Mouse (Mus musculus): Measurements from ENCODE around the gene Tmem50b. TPM values are rescaled to one million over a fixed set of nuclear protein-coding genes. Genes with fewer than 3 reads are reported as not detected.
"Not testable (repeated sequence)": the region's sequence is repeated elsewhere in the genome, so short reads cannot be mapped to it uniquely, and the experiment has no call there.

Tmem50b gene
- 100 to 1,000 TPM; 114 to 119 TPM for total RNA-seq (2021)
- long read RNA-seq, transcript Tmem50b-201 (7 exons, 2,347 nt): major isoform, 135 of 159 reads
- long read RNA-seq, partial matches to known transcripts: 18 of 159 reads
- long read RNA-seq, other reads (novel, unspliced or antisense): 6 of 159 reads

GRCm38 (mm10) chr16:91597672-91598010 is at the start of gene Tmem50b:
Tmem50b (minus strand) TSS chr16:91597800.
- peak; percentile 99 to 100 for DNase-seq (ENCODE audit: low spot score in 2 of 2)

DNA sequence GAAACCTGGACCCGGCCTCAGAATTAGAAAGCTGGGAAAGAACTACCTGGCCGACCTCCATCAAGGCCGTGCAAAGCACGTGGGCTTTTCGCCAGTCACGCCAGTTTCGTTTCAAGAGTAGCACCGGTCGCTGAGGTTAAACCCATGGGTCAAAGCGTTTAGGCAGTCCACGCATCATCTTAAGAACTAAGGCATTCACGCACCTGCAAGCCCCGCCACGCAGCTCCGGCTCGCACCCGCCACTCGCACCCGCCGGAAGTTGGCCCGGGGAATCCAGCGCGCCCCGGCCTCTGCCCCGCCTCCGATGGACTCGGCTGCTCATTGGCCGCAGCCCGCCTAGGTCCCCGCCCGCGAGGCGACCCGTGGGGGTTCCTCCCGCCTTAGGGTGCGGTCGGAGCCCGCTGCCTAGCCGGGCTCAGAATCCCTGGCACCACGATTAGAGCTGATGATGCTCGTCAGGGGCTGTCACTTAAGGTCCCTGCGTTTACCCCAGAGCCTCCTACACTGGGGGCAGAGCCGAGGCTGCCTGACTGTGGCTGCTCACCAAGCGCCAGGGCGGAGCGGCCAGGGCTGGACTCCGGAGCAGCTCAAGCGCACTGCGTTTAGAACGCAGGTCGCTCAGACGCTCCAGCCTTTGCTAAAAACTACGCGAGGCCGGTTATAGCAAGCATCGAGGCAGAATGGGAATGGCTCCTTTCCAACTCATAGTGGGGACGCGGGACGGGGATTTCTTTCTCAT is 49.2 kb upstream of the Tmem50b start, which contains the start of gene Gart:
Gene Gart (minus strand): TSS at position 272 of the 739 bp plus-strand sequence.
- DNase-seq (ENCODE audit: low spot score in 2 of 2): peak; percentile 87 to 94

- DNase-seq (ENCODE audit: low spot score in 2 of 2): no peak
Measured at GRCm38 (mm10) chr16:91645995-91646602, 48.5 kb upstream of the Tmem50b start.

DNA sequence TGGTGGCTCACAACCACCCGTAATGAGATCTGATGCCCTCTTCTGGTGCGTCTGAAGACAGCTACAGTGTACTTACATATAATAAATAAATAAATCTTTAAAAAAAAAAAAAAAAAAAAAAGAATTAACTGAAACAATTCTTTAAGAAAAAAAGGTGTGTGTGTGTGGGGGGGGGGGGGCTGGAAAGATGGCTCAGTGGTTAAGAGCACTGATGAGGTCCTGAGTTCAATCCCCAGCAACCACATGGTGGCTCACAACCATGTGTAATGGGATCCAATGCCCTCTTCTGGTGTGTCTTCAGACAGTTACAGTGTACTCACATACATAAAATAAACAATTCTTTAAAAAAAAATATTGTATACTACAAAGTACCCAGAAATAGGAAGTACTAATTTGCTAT is 47.8 kb upstream of the Tmem50b start:
- not testable (repeated sequence) for DNase-seq (ENCODE audit: low spot score in 2 of 2)

DNA sequence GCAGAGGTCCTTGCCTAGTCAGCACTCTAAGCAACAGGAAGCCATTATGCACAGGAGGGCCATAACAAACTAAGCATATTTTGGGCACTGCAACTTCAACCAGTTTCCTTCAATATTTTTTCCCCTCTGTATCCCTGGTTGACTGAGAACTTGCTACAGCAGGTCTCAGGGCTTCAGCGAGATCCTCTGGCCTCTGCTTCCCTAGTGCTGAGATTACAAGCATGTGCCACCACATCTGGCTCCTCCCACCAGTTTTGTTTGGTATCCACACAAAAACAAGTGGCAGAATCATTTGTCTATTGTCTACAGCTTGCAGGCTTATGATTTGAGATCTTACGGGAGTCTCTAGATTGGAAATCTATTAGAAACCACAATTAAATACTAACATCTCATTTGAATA is 47.3 kb upstream of the Tmem50b start:
- no peak for DNase-seq (ENCODE audit: low spot score in 2 of 2)

DNA sequence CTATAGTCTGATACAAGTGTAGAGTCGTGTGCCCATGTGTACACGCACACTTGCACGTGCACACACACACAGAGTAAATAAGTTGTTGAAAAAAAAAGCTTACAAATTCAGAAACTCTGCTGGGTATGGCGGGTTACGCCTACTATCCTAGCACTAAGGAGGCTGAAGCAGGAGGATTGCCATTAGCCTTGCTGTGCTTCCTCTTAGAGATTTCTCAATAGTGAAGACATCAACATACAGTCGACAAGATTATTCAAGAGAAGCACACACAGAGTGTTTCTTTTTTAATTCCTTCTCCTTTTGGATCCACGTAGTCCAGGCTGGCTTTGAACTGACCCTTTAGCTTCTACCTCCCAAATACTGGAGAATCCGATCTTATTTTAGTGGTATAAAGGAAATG is 42.6 kb upstream of the Tmem50b start:
- no peak for DNase-seq (ENCODE audit: low spot score in 2 of 2)

- DNase-seq (ENCODE audit: low spot score in 2 of 2): no peak
Measured at GRCm38 (mm10) chr16:91639636-91640035, 42.0 kb upstream of the Tmem50b start.

DNA sequence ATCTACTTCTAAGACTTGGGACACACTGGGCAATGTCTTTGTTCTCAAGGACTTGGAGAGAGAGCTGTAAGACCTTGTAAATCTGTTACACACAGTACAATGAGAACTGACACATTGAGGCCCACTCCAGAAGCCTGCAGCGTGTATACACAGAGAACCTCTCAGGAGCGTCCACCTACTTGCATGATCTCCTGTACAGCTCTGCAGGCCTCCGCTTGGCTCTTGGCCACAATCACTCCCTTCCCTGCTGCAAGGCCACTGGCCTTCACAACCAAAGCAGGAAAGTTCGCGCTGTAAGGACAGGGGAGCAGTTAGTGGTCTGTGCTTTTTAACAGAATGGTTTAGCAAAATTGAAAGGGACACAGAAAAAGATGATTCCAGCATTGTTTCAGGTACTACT is 41.6 kb upstream of the Tmem50b start:
- DNase-seq (ENCODE audit: low spot score in 2 of 2): no peak

GRCm38 (mm10) chr16:91633641-91634040 is 36.0 kb upstream of the Tmem50b start:
- DNase-seq (ENCODE audit: low spot score in 2 of 2): no peak

DNA sequence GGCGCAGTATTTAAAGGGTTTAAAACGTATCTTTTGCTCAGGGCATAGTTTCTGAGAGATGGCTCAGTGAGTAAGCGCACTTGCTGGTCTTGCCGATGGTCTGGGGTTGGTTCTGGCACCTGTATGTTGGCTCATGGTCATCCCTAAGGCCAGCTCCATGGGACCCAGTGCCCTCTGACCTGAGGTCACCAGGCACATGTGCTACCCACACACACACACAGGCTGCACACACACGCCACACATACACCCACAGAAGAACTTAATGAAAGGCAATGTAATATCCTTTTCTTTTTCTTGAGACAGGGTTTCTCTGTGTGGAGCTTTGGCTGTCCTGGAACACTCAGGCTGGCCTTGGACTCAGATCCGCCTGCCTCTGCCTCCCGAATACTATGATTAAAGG is 35.3 kb upstream of the Tmem50b start:
- DNase-seq (ENCODE audit: low spot score in 2 of 2): no peak

GRCm38 (mm10) chr16:91632439-91632838 is 34.8 kb upstream of the Tmem50b start:
- DNase-seq (ENCODE audit: low spot score in 2 of 2): no peak

GRCm38 (mm10) chr16:91630584-91630983 is 33.0 kb upstream of the Tmem50b start:
- no peak for DNase-seq (ENCODE audit: low spot score in 2 of 2)

GRCm38 (mm10) chr16:91629749-91630148 is 32.1 kb upstream of the Tmem50b start:
- no peak for DNase-seq (ENCODE audit: low spot score in 2 of 2)

DNA sequence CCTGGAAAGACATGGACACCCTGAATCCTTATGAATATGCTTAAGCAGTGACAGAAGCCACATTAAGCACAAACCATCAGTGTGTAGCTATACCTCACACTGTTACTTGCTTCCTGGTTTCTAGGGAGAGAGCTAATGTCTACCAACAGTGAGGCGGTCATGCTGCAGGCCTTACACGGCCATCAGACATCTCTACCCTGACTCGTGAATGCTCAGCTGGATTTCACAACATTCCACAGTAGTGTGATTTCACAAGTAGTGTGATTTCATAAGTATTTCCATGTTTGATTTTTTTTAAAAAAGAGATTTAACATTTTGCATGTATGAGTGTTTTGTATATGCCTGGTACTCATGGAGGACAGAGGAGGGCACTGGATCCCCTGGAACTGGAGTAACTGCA is 31.1 kb upstream of the Tmem50b start:
- DNase-seq (ENCODE audit: low spot score in 2 of 2): no peak

- DNase-seq (ENCODE audit: low spot score in 2 of 2): no peak
Measured at GRCm38 (mm10) chr16:91627831-91628230, 30.2 kb upstream of the Tmem50b start.

DNA sequence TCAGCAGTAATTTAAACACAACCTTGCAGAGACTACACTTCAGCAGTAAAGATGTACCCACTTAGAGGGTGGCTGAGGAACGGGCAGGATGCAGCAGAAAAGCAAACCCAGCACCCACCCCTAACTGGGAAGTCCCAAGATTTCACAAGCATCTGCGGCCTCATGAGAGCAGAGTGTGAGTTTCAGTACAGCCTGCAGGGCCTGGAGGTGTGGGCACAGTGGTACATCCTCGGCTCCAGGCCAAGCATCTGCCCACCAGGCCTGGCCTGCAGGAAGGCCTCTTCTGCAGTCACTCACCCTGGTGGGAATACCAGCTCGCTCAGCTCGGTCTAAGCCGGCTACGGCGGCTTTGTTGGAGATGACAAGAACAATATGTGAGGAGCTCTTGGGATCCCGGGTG is 25.5 kb upstream of the Tmem50b start:
- DNase-seq (ENCODE audit: low spot score in 2 of 2): no peak

GRCm38 (mm10) chr16:91620991-91621390 is 23.4 kb upstream of the Tmem50b start:
- no peak for DNase-seq (ENCODE audit: low spot score in 2 of 2)

DNA sequence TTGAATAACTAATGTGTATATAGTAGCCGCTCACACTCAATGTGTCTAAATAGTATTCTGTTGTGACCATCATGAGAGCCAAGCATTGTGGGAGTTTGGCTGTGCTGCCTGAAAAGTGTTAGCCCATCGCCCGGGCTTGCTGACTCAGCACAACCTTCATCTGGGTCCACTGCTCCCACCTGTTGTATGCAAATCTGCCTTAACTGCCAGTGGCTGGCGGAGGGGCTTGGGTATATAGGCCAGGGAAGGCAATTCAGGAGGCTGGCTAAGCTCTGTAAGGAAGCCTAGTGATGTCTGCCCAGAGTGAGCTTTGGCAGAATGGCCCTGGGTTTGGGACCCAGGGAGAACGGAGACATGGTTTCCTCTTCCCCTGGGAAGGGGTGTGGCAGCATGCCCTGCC is 22.6 kb upstream of the Tmem50b start:
- no peak for DNase-seq (ENCODE audit: low spot score in 2 of 2)

DNA sequence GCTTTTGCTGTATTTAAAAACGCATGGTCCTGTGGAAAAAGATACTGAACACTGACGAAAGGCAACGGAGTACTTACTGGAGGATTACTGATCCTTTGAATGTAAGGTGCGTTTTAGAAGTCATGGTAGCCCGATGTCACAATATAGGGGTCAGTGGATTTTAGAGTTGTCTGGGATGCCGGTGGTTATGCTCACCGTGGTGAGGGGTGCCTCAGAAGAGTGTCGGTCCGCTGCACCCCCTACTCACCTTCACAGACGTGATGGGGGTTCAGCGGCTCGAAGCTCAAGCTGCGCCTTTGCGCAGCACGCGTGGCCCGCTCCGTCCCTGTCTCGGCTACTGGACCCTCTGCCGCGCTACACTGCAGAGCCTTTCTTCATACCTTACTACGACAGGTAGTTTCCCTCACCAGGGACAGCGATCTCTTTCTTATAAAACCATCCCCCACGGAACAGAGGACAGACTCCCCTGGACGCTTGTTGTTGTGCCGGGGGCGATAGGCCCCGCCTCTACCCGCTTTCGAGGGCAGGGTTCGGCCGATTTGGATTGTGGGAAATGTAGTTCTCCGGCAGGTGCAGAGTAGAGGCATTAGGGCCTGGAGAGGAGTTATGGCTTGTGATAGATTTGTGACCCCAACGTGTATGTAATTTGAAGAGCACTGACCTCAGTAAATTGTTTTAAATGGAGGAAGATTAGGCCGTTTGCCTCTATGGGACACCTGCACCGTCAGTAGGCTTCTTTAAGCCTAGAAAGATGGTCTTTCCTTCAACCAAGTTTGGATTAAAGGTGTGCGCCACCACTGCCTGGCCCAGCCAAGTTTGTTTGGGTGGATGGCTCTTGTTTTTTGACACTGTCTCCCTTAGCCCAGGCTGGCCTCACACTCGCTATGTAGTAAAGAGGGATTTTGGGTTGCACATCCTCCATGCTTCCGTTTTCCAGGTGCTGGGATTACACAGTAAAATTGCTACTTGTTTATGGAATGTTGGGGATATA is 21.2 kb upstream of the Tmem50b start, which contains the start of gene Dnajc28:
Gene Dnajc28 (minus strand): TSS at position 516 of the 991 bp plus-strand sequence.
- peak; percentile 76 to 83 for DNase-seq (ENCODE audit: low spot score in 2 of 2)

DNA sequence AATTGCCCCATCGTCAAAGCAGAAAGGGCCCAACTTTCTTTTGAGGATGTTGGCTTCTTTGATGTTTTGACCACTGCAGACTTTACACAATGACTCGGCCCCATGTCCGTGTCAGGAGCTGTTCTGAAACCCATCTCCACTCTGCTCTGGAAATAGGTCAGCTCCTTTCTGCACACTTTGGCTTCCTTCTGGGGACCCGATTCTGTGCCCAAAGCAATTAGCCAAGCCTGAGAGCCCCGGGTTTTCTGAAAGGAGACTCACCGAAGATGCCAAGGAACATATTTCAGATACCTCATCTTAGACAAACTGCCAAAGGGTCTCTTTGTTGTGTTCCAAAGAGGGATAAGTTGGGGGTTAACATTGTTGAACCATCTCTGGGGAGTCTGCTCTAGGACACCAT is 17.0 kb upstream of the Tmem50b start:
- DNase-seq (ENCODE audit: low spot score in 2 of 2): no peak

DNA sequence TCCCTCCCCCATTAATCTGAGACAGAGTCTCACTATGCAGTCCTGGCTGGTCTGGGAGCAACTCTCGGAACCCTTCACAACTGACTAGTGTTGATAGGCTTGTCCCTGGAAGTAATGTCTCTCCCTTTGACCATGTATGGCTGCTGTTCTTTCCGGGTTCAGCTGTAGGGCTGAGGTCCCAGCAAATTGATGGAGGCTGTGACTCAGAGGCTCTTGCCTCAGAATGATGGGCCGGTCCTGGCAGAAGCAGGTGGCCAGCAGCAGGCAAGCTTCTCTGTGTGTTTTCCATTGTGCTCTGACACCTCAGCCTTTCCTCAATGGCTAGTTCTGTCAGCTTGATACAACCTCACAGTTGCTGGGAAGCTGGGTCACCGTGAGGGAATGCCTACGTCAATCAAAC is 14.9 kb upstream of the Tmem50b start:
- DNase-seq (ENCODE audit: low spot score in 2 of 2): no peak
